Mouse (Mus musculus) heart, postnatal 0 days (tissue): ENCODE results near the gene Ap2s1. TPM values are rescaled to one million over a fixed set of nuclear protein-coding genes. Genes with fewer than 3 reads are reported as not detected.

ENCODE experiments used
- ATAC-seq: fragments of 200-750 bp; cut with Nextera tagmentation; 2 replicates; pipeline ENCODE4 v1.8.0; 2017; ENCODE audit warnings: low read depth, moderate number of reproducible peaks, moderate library complexity; ENCODE audit not compliant: insufficient read depth
- DNase-seq: peaks from one replicate; pipeline ENCODE4 v3.0.0-alpha.2; 2016; ENCODE audit warnings: low spot score
- H3K27ac ChIP-seq: fragments of 300-500 bp; sonication (generic); 2 replicates; pipeline ENCODE4 v1.5.1; 2014; ENCODE audit warnings: low read depth, mild to moderate bottlenecking
- H3K27me3 ChIP-seq: fragments of 300-500 bp; sonication (generic); 2 replicates; pipeline ENCODE4 v1.6.1; 2014; ENCODE audit warnings: low read length, mixed read lengths; ENCODE audit not compliant: control insufficient read depth, insufficient read depth
- H3K36me3 ChIP-seq: fragments of 300-500 bp; sonication (generic); replicated peaks from 2 replicates; pipeline ENCODE4 v1.6.1; 2014; ENCODE audit warnings: low read length, mixed read lengths; ENCODE audit not compliant: control insufficient read depth, insufficient read depth
- H3K4me1 ChIP-seq: fragments of 300-500 bp; sonication (generic); 2 replicates; pipeline ENCODE4 v1.6.1; 2014; ENCODE audit warnings: antibody characterized with exemption; ENCODE audit not compliant: control insufficient read depth, insufficient read depth
- H3K4me2 ChIP-seq: fragments of 300-500 bp; sonication (generic); 2 replicates; pipeline ENCODE4 v1.6.1; 2014; ENCODE audit warnings: low read depth, mild to moderate bottlenecking, low read length, moderate library complexity
- H3K4me3 ChIP-seq: fragments of 300-500 bp; sonication (generic); 2 replicates; pipeline ENCODE4 v1.5.1; 2014; ENCODE audit warnings: low read depth, low read length
- H3K9ac ChIP-seq: fragments of 300-500 bp; sonication (generic); replicated peaks from 2 replicates; pipeline ENCODE4 v1.6.1; 2014; ENCODE audit warnings: low read depth, low read length, mixed read lengths
- H3K9me3 ChIP-seq: fragments of 300-500 bp; sonication (generic); replicated peaks from 2 replicates; pipeline ENCODE4 v1.6.1; 2016; ENCODE audit warnings: low read length; ENCODE audit not compliant: control insufficient read depth
- CTCF ChIP-seq: IDR thresholded peaks from 2 replicates; pipeline ENCODE4 v1.5.1; 2016; ENCODE audit warnings: antibody characterized with exemption, control low read depth, low read depth
- EP300 ChIP-seq: IDR thresholded peaks from 2 replicates; pipeline ENCODE4 v1.6.1; 2016; ENCODE audit warnings: antibody characterized with exemption, low read depth
- WGBS: fragments of 180-500 bp; shearing (Covaris S2); extraction: QIAGEN DNeasy Blood & Tissue Kit; methylation state at CpG from one replicate; pipeline ENCODE4 v1.1.7; 2014; 5-methylcytosine and 5-hydroxymethylcytosine counted together
- polyA plus RNA-seq: library from polyadenylated mRNA; unstranded; fragments of >200 nt; fragmentation: Nextera tagmentation; extraction: Ambion mirVana; gene quantifications from 2 replicates; pipeline ENCODE4 v1.2.1, GENCODE M21; 2015
- total RNA-seq: library from RNA; depleted of rRNA; stranded (reverse); fragments of >200 nt; gene quantifications from 2 replicates; pipeline ENCODE4 v1.2.3, GENCODE M21; 2014; ENCODE audit warnings: low replicate concordance

Gene Ap2s1
- total and polyA plus RNA-seq, 2 experiments from 2014 or later, result 215 to 316 TPM

GRCm38 (mm10) chr7:16755362-16756017 lies 17.3 kb downstream of the Ap2s1 start:
- Histone ChIP-seq H3K9me3 (no peaks in the 10 kb centered on the region), H3K27ac (peak overlapping the region; percentile 65), H3K27me3 (no peaks in the 10 kb centered on the region), H3K9ac (no peak overlapping the region), H3K4me1 (peaks cover 7% of the 10 kb centered on the region; the same call in 1 of the 2 replicates), H3K4me3 (no peak overlapping the region), H3K4me2 (no peak overlapping the region), H3K36me3 (no peaks in the 10 kb centered on the region)
- WGBS, result 32% methylated on average over 17 of the region's 17 CpGs
- DNase-seq (peak; percentile 57), ATAC-seq (peak; percentile 63)
- TF ChIP-seq CTCF (no peak), EP300 (peak; percentile 77; the same call in 1 of the 2 replicates)

GRCm38 (mm10) chr7:16758872-16759574 lies 20.8 kb downstream of the Ap2s1 start:
- H3K4me1 ChIP-seq, result peaks cover 7% of the 10 kb centered on the region
- no peaks in the 10 kb centered on the region for H3K27me3 ChIP-seq
- H3K4me2 ChIP-seq, result no peak overlapping the region
- no peaks in the 10 kb centered on the region for H3K36me3 ChIP-seq
- DNase-seq (no peak), ATAC-seq (no peak)
- 69% methylated on average over 10 of the region's 11 CpGs for WGBS
- no peaks in the 10 kb centered on the region for H3K9me3 ChIP-seq
- no peak for TF ChIP-seq CTCF
- no peak for TF ChIP-seq EP300
- no peak overlapping the region for H3K4me3 ChIP-seq
- H3K27ac ChIP-seq, result no peak overlapping the region
- H3K9ac ChIP-seq, result no peak overlapping the region

- peak overlapping the region; percentile 90; the same call in 1 of the 2 replicates for H3K27ac ChIP-seq
- no peak overlapping the region for H3K4me2 ChIP-seq
- no peaks in the 10 kb centered on the region for H3K27me3 ChIP-seq
- peak; percentile 38 for ATAC-seq
- no peaks in the 10 kb centered on the region for H3K36me3 ChIP-seq
- 28% methylated on average over 8 of the region's 8 CpGs for WGBS
- no peak for DNase-seq
- no peak for TF ChIP-seq CTCF
- H3K4me3 ChIP-seq, result no peak overlapping the region
- H3K9me3 ChIP-seq, result no peaks in the 10 kb centered on the region
- H3K4me1 ChIP-seq, result peaks cover 7% of the 10 kb centered on the region
- no peak overlapping the region for H3K9ac ChIP-seq
Observed at GRCm38 (mm10) chr7:16760292-16760691, 22.1 kb downstream of the Ap2s1 start.

- H3K36me3 ChIP-seq, result no peaks in the 10 kb centered on the region
- no peak overlapping the region for H3K4me2 ChIP-seq
- no peak overlapping the region for H3K4me3 ChIP-seq
- WGBS, result 32% methylated on average over 10 of the region's 10 CpGs
- peak overlapping the region; percentile 90 for H3K27ac ChIP-seq
- no peaks in the 10 kb centered on the region for H3K27me3 ChIP-seq
- DNase-seq, result peak; percentile 83
- peaks cover 7% of the 10 kb centered on the region for H3K4me1 ChIP-seq
- H3K9me3 ChIP-seq, result no peaks in the 10 kb centered on the region
- no peak overlapping the region for H3K9ac ChIP-seq
- peak; percentile 81 for ATAC-seq
- TF ChIP-seq CTCF, result no peak
- TF ChIP-seq EP300, result no peak
Observed at GRCm38 (mm10) chr7:16761005-16761481, 22.8 kb downstream of the Ap2s1 start.

- DNase-seq (no peak), ATAC-seq (peak; percentile 6; the same call in 1 of the 2 replicates)
- Histone ChIP-seq H3K27ac (peak overlapping the region; percentile 70), H3K9ac (no peak overlapping the region), H3K4me2 (no peak overlapping the region), H3K36me3 (no peaks in the 10 kb centered on the region), H3K4me3 (no peak overlapping the region), H3K4me1 (peaks cover 7% of the 10 kb centered on the region), H3K9me3 (no peaks in the 10 kb centered on the region), H3K27me3 (no peaks in the 10 kb centered on the region)
- TF ChIP-seq EP300, result no peak
- no peak for TF ChIP-seq CTCF
- WGBS, result 50% methylated on average over 5 of the region's 5 CpGs
Observed at GRCm38 (mm10) chr7:16761630-16762029, 23.4 kb downstream of the Ap2s1 start.
